ENCODE assay signal across 14 mouse cellular contexts in the genomic region with DNA sequence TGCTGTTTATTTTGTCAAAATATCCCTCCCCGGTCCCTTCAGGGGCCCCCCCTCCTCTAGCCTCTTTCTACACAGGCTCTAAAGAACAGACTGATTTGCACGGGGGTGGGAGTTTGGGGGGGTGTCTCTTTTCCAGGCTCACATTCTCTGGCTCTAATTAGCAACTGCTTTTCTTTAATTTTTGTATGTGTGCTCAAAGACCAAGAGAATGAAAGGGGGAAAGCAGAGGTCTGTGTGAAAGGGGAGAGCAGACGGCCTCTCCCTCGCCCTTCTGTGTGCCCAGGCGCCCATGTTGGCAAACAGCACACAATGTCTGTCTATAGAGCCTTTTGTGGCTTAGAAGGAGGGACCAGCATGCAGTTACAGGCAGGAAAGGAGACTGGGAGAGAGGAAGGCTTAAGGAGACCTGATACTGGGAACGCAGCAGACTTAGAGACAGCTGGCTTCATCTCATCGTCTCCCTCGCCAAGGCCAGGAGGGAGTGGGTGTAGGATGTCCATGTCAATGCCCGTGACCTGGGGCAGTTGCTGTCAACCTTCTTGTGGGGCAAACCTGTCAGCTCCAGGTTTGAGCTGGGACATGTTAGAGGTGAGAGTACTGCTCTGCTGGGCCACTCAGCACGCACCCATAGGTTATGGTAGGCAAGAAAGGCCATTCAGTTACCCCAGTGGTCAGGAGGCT.
DNase-seq lines count a peak whose midpoint lies in the region; ATAC-seq and TF ChIP-seq lines count a peak whose summit lies in the region.
"Had no signal": no experiment of that assay in that cellular context is flagged by ENCODE, and none has a peak within 500 bp of the region (broad histone marks: within the 10 kb centered on the region; RNA-seq: fewer than 3 reads in every experiment).

No protein-coding gene starts in this region.

- H3K27me3 ChIP-seq in testis, adult 2 months (ENCODE audit: control insufficient read depth, insufficient read depth, low read length), result no peaks in the 10 kb centered on the region
- H3K27me3 ChIP-seq in forebrain, postnatal 0 days (ENCODE audit: insufficient read depth, low read length), result no peaks in the 10 kb centered on the region
- H3K27me3 ChIP-seq in midbrain, embryonic 11.5 days (ENCODE audit: control insufficient read depth, insufficient read depth, low read length), result no peaks in the 10 kb centered on the region; the same call in 1 of the 2 replicates
- H3K27me3 ChIP-seq in heart, embryonic 11.5 days (ENCODE audit: control insufficient read depth, insufficient read depth, low read length), result no peaks in the 10 kb centered on the region; the same call in 1 of the 2 replicates

- no peak overlapping the region for H3K4me2 ChIP-seq in forebrain, postnatal 0 days (ENCODE audit: low read depth)
- no peak overlapping the region for H3K4me2 ChIP-seq in midbrain, embryonic 11.5 days
- no peak overlapping the region for H3K4me2 ChIP-seq in heart, embryonic 11.5 days
- H3K4me2 ChIP-seq: heart, embryonic 15.5 days; lung, embryonic 14.5 days had no signal

- no peaks in the 10 kb centered on the region for H3K9me3 ChIP-seq in forebrain, postnatal 0 days (ENCODE audit: low read length)
- no peaks in the 10 kb centered on the region for H3K9me3 ChIP-seq in midbrain, embryonic 11.5 days (ENCODE audit: control insufficient read depth, low read length)
- H3K9me3 ChIP-seq in heart, embryonic 11.5 days (replicated peaks; ENCODE audit: control insufficient read depth, low read length), result no peaks in the 10 kb centered on the region
- H3K9me3 ChIP-seq: heart, embryonic 15.5 days had no signal

- peak overlapping the region; percentile 39; the same call in 1 of the 2 replicates for H3K27ac ChIP-seq in testis, adult 2 months (ENCODE audit: control insufficient read depth, insufficient read depth, low read depth, low read length)
- H3K27ac ChIP-seq in forebrain, postnatal 0 days (ENCODE audit: low read depth, low read length), result no peak overlapping the region
- peak overlapping the region; percentile 65 for H3K27ac ChIP-seq in midbrain, embryonic 11.5 days (ENCODE audit: low read depth, low read length)
- no peak overlapping the region for H3K27ac ChIP-seq in heart, embryonic 11.5 days (ENCODE audit: low read depth, low read length)
- H3K27ac ChIP-seq: heart, embryonic 15.5 days had no signal

- H3K4me1 ChIP-seq in testis, adult 2 months (ENCODE audit: control insufficient read depth, insufficient read depth, low read length), result no peaks in the 10 kb centered on the region
- no peaks in the 10 kb centered on the region for H3K4me1 ChIP-seq in forebrain, postnatal 0 days (ENCODE audit: insufficient read depth)
- peaks cover 34% of the 10 kb centered on the region for H3K4me1 ChIP-seq in midbrain, embryonic 11.5 days (ENCODE audit: control insufficient read depth, insufficient read depth, low read length)
- H3K4me1 ChIP-seq in heart, embryonic 11.5 days (ENCODE audit: control insufficient read depth, insufficient read depth, low read length), result no peaks in the 10 kb centered on the region

- TF ChIP-seq POLR2A in testis, adult 2 months (IDR thresholded peaks at IDR 0.05; ENCODE audit: control insufficient read depth, low read depth, low read length), result no peak

- peak; percentile 45; the same call in 1 of the 2 replicates for ATAC-seq in forebrain, postnatal 0 days
- ATAC-seq in midbrain, embryonic 11.5 days (ENCODE audit: low FRiP score), result peak; percentile 71
- no peak for ATAC-seq in heart, embryonic 11.5 days (replicated peaks; ENCODE audit: insufficient number of reproducible peaks, low FRiP score, low TSS enrichment)
- ATAC-seq: activated CD4-positive, CD25-positive, alpha-beta regulatory T cell, adult 4 months had no signal

- H3K4me3 ChIP-seq in testis, adult 2 months (ENCODE audit: control insufficient read depth, low read depth, low read length), result no peak overlapping the region
- H3K4me3 ChIP-seq in forebrain, postnatal 0 days (ENCODE audit: low read depth, low read length), result no peak overlapping the region
- no peak overlapping the region for H3K4me3 ChIP-seq in midbrain, embryonic 11.5 days (ENCODE audit: low read depth, low read length)
- H3K4me3 ChIP-seq in heart, embryonic 11.5 days (ENCODE audit: low read depth, low read length), result no peak overlapping the region
- H3K4me3 ChIP-seq: erythroblast, embryonic 14.5 days; heart, embryonic 15.5 days had no signal

- TF ChIP-seq CTCF in testis, adult 2 months (IDR thresholded peaks at IDR 0.05; ENCODE audit: control insufficient read depth, insufficient read depth, insufficient replicate concordance, low read depth, low read length), result no peak
- TF ChIP-seq CTCF in forebrain, postnatal 0 days (IDR thresholded peaks at IDR 0.05; ENCODE audit: low read depth), result no peak

- no peak overlapping the region for H3K9ac ChIP-seq in forebrain, postnatal 0 days
- H3K9ac ChIP-seq in midbrain, embryonic 11.5 days (ENCODE audit: low read length), result no peak overlapping the region
- no peak overlapping the region for H3K9ac ChIP-seq in heart, embryonic 11.5 days (ENCODE audit: low read depth, low read length)
- H3K9ac ChIP-seq: heart, embryonic 15.5 days; lung, embryonic 14.5 days had no signal

- WGBS in forebrain, postnatal 0 days, result 22% methylated on average over 10 of the region's 10 CpGs
- 50% methylated on average over 10 of the region's 10 CpGs for WGBS in midbrain, embryonic 11.5 days
- 85% methylated on average over 10 of the region's 10 CpGs for WGBS in heart, embryonic 11.5 days (ENCODE audit: insufficient replicate concordance)

- DNase-seq in testis, postnatal 10 days (ENCODE audit: low spot score), result no peak
- no peak for DNase-seq in forebrain, postnatal 0 days
- DNase-seq in midbrain, embryonic 11.5 days (ENCODE audit: low spot score, missing footprints), result peak; percentile 85
- no peak for DNase-seq in ovary, adult 18-20 months (ENCODE audit: low spot score)
- no peak for DNase-seq in adrenal gland, adult 18-20 months (ENCODE audit: low spot score in 2 of 2)
- DNase-seq: kidney, postnatal 25 days; lung, embryonic 14.5 days; right cerebral cortex, postnatal 4 days; thymus, postnatal 4 days had no signal

- H3K36me3 ChIP-seq in testis, adult 2 months (ENCODE audit: control insufficient read depth, insufficient read depth, low read length), result no peaks in the 10 kb centered on the region
- no peaks in the 10 kb centered on the region; the same call in 1 of the 2 replicates for H3K36me3 ChIP-seq in forebrain, postnatal 0 days (ENCODE audit: insufficient read depth)
- no peaks in the 10 kb centered on the region for H3K36me3 ChIP-seq in midbrain, embryonic 11.5 days (ENCODE audit: control insufficient read depth, insufficient read depth, low read length)
- no peaks in the 10 kb centered on the region for H3K36me3 ChIP-seq in heart, embryonic 11.5 days (ENCODE audit: control insufficient read depth, insufficient read depth, low read length)
- H3K36me3 ChIP-seq: heart, embryonic 15.5 days had no signal

Comparison
In these comparisons a context has a peak if more than half of its experiments do, and no peak if none do; other contexts are left out.
1. H3K27ac ChIP-seq: peak in testis, adult 2 months (single experiment) and midbrain, embryonic 11.5 days (single experiment); none in forebrain, postnatal 0 days (single experiment) and heart, embryonic 11.5 days (single experiment).